Mouse (Mus musculus) liver, embryonic 15.5 days (tissue): ENCODE data around the gene Gpr146. TPM values are rescaled to one million over a fixed set of nuclear protein-coding genes. Genes with fewer than 3 reads are reported as not detected.

ENCODE experiments used
- ATAC-seq: fragments of 200-750 bp; cut with Nextera tagmentation; 2 replicates; pipeline ENCODE4 v1.8.0; 2017; ENCODE audit warnings: moderate number of reproducible peaks, mild to moderate bottlenecking, moderate library complexity; ENCODE audit not compliant: insufficient read depth
- H3K27ac ChIP-seq: fragments of 300-500 bp; sonication (generic); replicated peaks from 2 replicates; pipeline ENCODE4 v1.5.1; 2015; ENCODE audit warnings: mild to moderate bottlenecking, inconsistent platforms
- H3K27me3 ChIP-seq: fragments of 300-500 bp; sonication (generic); 2 replicates; pipeline ENCODE4 v1.6.1; 2015; ENCODE audit warnings: mild to moderate bottlenecking, inconsistent platforms
- H3K36me3 ChIP-seq: fragments of 300-500 bp; sonication (generic); replicated peaks from 2 replicates; pipeline ENCODE4 v1.6.1; 2015; ENCODE audit warnings: moderate library complexity, mild to moderate bottlenecking, inconsistent platforms
- H3K4me1 ChIP-seq: fragments of 300-500 bp; sonication (generic); replicated peaks from 2 replicates; pipeline ENCODE4 v1.6.1; 2015; ENCODE audit warnings: inconsistent platforms
- H3K4me2 ChIP-seq: fragments of 300-500 bp; sonication (generic); 2 replicates; pipeline ENCODE4 v1.6.1; 2015; ENCODE audit warnings: moderate library complexity, mild to moderate bottlenecking, inconsistent platforms
- H3K4me3 ChIP-seq: fragments of 300-500 bp; sonication (generic); replicated peaks from 2 replicates; pipeline ENCODE4 v1.5.1; 2015; ENCODE audit warnings: mild to moderate bottlenecking, inconsistent platforms
- H3K9ac ChIP-seq: fragments of 300-500 bp; sonication (generic); 2 replicates; pipeline ENCODE4 v1.6.1; 2015; ENCODE audit warnings: moderate library complexity, mild to moderate bottlenecking, inconsistent platforms
- H3K9me3 ChIP-seq: fragments of 300-500 bp; sonication (generic); replicated peaks from 2 replicates; pipeline ENCODE4 v1.6.1; 2016; ENCODE audit warnings: inconsistent platforms
- whole genome bisulfite sequencing: fragments of 180-500 bp; shearing (Covaris S2); methylation state at CpG from one replicate; pipeline ENCODE4 v1.1.7; 2015; ENCODE audit warnings: mixed read lengths; ENCODE audit not compliant: insufficient replicate concordance; 5-methylcytosine and 5-hydroxymethylcytosine counted together
- polyA plus RNA-seq: library from polyadenylated mRNA; unstranded; fragments of >200 nt; fragmentation: Nextera tagmentation; extraction: Ambion mirVana; gene quantifications from 2 replicates; pipeline ENCODE4 v1.2.1, GENCODE M21; 2015

Gpr146 gene
- polyA plus RNA-seq, 1 experiment from 2014 or later, result 25.0 TPM

DNA sequence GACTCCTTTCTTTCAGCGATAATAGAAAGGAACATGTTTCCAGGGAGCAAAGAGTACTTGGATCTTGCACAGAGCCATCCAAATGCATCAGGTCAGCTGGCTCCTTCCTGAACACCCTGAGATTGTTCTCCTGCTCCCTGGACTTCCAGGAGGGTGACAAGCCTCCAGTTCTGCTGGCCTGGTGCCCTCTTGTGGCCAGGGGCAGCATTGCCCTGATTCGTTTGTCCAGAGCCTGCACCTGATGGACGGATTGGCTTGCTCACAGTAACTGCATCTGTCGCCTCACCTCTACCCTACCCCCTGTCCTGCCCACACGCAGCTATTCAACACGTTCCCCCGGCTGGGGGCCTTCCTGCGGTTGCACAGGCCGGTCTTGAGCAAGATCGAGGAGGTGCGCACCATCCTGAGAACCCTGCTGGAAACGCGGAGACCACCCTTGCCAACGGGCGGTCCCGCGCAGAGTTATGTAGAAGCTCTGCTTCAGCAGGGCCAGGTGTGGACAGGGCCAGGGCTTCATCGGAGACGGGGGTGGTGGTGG lies 22.2 kb upstream of the Gpr146 start:
- H3K4me3 ChIP-seq, result no peak overlapping the region
- 35% methylated on average over 19 of the region's 19 CpGs for whole genome bisulfite sequencing
- no peaks in the 10 kb centered on the region for H3K9me3 ChIP-seq
- H3K4me2 ChIP-seq, result no peak overlapping the region
- no peak overlapping the region for H3K27ac ChIP-seq
- peaks cover 39% of the 10 kb centered on the region for H3K4me1 ChIP-seq
- no peaks in the 10 kb centered on the region for H3K36me3 ChIP-seq
- 0 out of 2 replicates have a peak, but pooled peaks cover 4% of the 10 kb centered on the region for H3K27me3 ChIP-seq
- ATAC-seq, result no peak; the same call in none of the 2 replicates
- no peak overlapping the region for H3K9ac ChIP-seq

DNA sequence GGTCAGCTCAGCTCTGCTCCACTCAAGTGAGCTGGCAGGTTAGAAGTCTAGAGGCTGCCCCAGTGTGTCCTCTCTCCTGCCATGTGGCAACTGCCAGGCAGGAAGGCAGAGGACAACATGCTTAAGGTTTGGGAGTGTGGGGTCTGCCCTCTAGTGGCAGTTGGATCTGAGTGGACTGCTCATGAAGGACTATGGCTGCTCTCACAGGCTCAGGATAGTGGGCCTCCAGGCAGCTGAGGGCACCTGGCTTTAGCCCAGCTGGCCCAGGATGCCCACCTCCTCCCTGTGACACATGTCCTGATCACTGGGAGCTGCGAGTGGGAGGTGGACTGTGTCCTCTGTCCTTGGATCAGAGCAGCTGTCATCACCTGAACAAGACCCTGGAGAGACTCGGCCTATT lies 18.8 kb upstream of the Gpr146 start:
- no peak overlapping the region for H3K27ac ChIP-seq
- H3K9ac ChIP-seq, result no peak overlapping the region
- H3K4me1 ChIP-seq, result peaks cover 7% of the 10 kb centered on the region
- H3K4me2 ChIP-seq, result no peak overlapping the region
- WGBS, result 71% methylated on average over 2 of the region's 2 CpGs
- 0 out of 2 replicates have a peak, but pooled peaks have one; percentile 11 for ATAC-seq
- no peaks in the 10 kb centered on the region for H3K27me3 ChIP-seq
- H3K9me3 ChIP-seq, result no peaks in the 10 kb centered on the region
- H3K36me3 ChIP-seq, result no peaks in the 10 kb centered on the region
- H3K4me3 ChIP-seq, result no peak overlapping the region

DNA sequence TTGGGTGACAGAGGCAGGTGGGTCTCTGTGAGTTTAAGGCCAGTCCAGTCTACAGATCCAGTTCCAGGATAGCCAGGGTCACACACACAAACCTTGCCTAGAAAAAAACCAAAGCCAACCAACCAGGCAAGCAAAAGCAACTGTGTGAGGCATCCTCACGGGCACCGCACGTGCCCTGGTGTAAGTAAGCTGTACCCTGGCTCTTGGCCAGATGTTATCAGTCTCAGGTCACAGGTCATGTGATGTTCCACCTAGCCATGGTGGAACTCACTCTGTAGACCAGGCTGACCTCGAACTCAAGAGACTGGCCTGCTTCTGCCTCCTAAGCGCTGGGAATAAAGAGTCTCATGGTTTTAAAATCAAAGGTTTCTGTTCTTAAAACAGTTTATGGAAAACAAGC lies 18.3 kb upstream of the Gpr146 start:
- no peak overlapping the region for H3K27ac ChIP-seq
- no peaks in the 10 kb centered on the region for H3K36me3 ChIP-seq
- H3K4me3 ChIP-seq, result no peak overlapping the region
- 77% methylated on average over 5 of the region's 5 CpGs for WGBS
- H3K4me1 ChIP-seq, result peaks cover 7% of the 10 kb centered on the region
- no peak overlapping the region for H3K4me2 ChIP-seq
- ATAC-seq, result no peak
- H3K27me3 ChIP-seq, result no peaks in the 10 kb centered on the region
- H3K9me3 ChIP-seq, result no peaks in the 10 kb centered on the region
- no peak overlapping the region for H3K9ac ChIP-seq

DNA sequence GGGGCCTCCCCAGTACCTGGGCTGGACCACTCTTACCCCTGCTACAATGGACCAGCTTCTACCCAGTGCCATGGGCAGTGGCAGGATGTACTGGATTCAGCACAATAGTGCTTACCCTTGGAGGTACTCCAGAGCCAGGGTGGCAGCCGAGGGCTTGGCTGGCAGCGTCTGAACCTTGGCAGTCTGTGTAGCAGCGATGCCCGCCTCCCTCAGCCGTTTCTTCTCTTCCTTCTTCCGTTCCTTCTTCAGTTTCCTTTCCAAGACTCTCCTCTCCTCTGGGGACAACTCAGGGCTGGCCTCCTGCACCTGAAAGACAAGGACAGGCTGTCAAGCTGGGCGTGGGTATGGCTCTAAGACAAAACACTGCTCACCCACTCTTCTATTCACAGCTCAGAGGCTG lies 13.6 kb upstream of the Gpr146 start:
- H3K9ac ChIP-seq, result no peak overlapping the region
- no peaks in the 10 kb centered on the region for H3K27me3 ChIP-seq
- 55% methylated on average over 7 of the region's 7 CpGs for whole genome bisulfite sequencing
- H3K4me2 ChIP-seq, result 0 out of 2 replicates have a peak overlapping the region, but pooled peaks have one; percentile 43
- no peak overlapping the region for H3K27ac ChIP-seq
- no peak for ATAC-seq
- no peaks in the 10 kb centered on the region for H3K9me3 ChIP-seq
- peaks cover 51% of the 10 kb centered on the region for H3K4me1 ChIP-seq
- no peak overlapping the region for H3K4me3 ChIP-seq
- H3K36me3 ChIP-seq, result no peaks in the 10 kb centered on the region

DNA sequence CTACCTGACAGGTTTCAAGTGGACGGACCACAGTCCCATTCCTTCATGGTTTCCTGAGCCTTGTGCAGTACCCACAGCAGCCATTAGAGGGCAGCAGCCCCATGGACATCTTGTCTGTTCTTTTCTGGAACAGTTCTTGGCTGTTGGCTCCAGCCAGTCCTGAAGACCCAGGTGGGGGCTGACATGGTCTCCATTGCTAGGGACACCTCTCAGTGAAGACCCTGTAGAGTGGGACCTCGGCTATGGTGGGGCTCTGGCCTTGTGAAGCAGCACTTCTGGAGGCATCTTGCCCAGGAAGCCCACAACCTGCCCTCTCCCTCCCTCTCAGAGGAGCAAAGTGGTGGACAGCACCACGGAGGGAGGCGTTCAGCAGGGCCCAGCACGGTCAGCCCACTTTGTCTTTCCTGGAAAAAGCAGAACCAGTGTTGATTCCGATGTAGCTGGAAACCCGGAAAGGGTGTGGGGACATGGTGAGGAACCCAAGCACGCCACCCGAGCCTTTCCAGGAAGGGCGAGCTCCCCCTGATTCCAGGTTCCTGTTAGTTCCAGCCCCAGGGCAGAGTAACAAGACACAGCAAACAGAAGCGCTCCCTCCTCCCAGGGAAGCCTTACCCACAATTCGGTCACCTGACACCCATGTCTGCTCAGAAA lies 13.1 kb upstream of the Gpr146 start:
- 20% methylated on average over 12 of the region's 12 CpGs for WGBS
- ATAC-seq, result peak; percentile 49

DNA sequence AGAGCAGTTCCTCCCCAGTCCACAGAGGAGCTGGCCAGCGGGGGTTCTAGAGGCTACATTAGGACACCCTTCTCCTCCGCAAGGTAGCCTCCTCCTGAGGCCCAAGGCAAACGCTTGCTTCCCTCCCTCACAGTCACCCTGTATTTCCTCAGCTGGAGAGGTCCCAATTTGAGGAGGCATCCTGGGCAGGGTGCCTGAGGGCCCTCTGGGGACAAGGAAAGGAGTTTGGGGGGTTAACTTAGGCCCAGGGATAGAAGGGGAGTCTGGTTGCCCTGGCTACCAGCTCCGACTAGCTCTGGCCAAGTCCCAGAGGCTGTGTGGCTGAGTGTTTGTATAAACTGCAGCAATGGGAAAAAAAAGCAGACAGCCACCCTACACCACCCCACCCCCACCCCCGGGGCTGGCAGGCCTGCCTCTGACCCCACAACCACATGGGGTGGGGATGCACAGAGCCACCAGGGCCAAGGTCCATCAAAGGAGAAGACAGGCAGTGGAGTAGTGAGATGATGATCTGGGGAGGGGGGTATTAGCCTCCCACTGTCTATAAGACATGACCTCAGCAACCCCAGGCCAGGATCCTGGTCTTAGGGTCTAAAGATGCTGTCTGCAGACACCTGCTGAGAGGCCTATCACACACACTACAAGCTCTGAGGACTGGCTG lies 12.5 kb upstream of the Gpr146 start:
- Histone ChIP-seq H3K4me2 (peak overlapping the region; percentile 43), H3K9ac (0 out of 2 replicates have a peak overlapping the region, but pooled peaks have one; percentile 7), H3K27ac (peak overlapping the region; percentile 82), H3K9me3 (no peaks in the 10 kb centered on the region), H3K36me3 (no peaks in the 10 kb centered on the region), H3K4me3 (no peak overlapping the region), H3K4me1 (peaks cover 62% of the 10 kb centered on the region), H3K27me3 (no peaks in the 10 kb centered on the region)
- peak; percentile 17; the same call in 1 of the 2 replicates for ATAC-seq
- WGBS, result 38% methylated on average over 5 of the region's 5 CpGs

More for the DNA sequence above, 13.1 kb upstream of the Gpr146 start:
- peaks cover 55% of the 10 kb centered on the region for H3K4me1 ChIP-seq
- no peaks in the 10 kb centered on the region for H3K36me3 ChIP-seq
- H3K4me2 ChIP-seq, result peak overlapping the region; percentile 43
- H3K27me3 ChIP-seq, result no peaks in the 10 kb centered on the region
- H3K9ac ChIP-seq, result 0 out of 2 replicates have a peak overlapping the region, but pooled peaks have one; percentile 7
- H3K27ac ChIP-seq, result peak overlapping the region; percentile 82
- H3K9me3 ChIP-seq, result no peaks in the 10 kb centered on the region
- H3K4me3 ChIP-seq, result no peak overlapping the region

DNA sequence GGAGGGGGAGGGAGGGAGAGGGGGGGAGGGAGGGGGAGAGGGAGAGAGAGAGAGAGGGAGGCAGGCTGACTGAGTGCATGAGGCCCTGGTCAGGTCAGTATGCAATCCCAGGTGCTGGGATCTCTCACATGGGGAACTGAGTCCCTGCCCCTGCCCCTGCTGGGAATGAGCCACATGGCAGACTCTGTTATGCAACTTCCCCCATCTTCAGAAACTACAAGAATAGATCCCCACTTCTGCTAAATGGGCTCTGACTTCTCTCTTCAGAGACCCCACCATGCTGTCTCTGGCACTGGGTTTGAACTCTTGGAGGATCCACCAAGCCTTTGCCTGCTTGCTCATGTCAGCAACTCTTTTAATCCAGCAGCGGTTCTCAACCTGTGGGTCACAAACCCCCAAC lies 11.7 kb upstream of the Gpr146 start:
- 52% methylated on average over 1 of the region's 1 CpGs for WGBS
- H3K27me3 ChIP-seq, result no peaks in the 10 kb centered on the region
- no peaks in the 10 kb centered on the region for H3K36me3 ChIP-seq
- H3K27ac ChIP-seq, result peak overlapping the region; percentile 92; the same call in 1 of the 2 replicates
- no peak overlapping the region for H3K9ac ChIP-seq
- H3K9me3 ChIP-seq, result no peaks in the 10 kb centered on the region
- no peak overlapping the region for H3K4me3 ChIP-seq
- ATAC-seq, result no peak
- H3K4me1 ChIP-seq, result peaks cover 70% of the 10 kb centered on the region
- peak overlapping the region; percentile 10; the same call in 1 of the 2 replicates for H3K4me2 ChIP-seq

DNA sequence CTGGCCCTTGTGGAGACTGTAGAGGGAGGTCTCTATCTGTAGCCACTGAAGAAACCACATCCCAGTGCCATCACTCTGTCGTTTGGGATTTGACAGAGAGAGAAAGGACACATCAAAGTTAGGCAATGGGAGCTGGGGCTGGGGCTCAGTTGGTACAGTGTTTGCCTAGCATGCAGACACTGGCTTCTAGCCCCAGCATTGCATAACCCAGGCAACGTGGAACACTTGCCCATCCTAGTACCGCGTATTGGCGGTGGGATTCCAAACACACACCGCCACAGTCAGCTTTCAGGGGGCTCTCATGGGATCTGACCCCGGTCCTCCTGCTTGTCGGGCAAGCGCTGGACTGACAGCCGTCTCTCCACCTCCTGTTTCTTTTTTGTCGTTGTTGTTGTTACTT lies 11.0 kb upstream of the Gpr146 start:
- no peak for ATAC-seq
- Histone ChIP-seq H3K9me3 (no peaks in the 10 kb centered on the region), H3K9ac (no peak overlapping the region), H3K4me2 (no peak overlapping the region), H3K27me3 (no peaks in the 10 kb centered on the region), H3K4me3 (no peak overlapping the region), H3K27ac (peak overlapping the region; percentile 92; the same call in 1 of the 2 replicates), H3K4me1 (peaks cover 76% of the 10 kb centered on the region), H3K36me3 (no peaks in the 10 kb centered on the region)
- 59% methylated on average over 11 of the region's 11 CpGs for WGBS

DNA sequence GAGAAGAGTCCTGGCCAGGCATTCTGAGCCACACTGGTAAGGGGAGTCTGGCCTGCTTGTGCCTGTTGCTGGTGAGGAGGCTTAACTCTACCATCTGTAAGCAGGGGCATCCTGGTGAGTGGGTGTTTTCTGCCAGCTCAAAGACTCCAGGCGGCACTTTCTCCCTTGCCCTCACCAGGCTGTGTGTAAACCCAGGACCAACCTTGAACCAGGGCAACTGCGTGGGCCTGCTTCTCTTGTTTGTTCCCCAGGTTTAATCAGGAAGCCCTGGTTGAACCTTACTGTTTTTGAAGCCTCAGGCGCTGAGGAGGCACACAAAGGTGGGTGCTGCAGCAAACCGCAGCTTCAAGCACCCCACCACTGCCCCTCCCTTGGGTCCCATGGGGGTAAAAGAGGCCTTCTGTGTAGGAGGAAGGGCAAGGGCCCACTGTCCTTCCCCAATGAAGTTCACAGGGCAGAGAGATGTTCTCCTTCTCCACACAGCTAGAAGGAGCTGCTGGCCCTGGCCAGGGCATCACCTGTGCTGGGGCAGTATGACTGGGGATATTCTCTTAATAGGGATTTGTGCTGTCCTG lies 9.5 kb upstream of the Gpr146 start:
- Histone ChIP-seq H3K27me3 (no peaks in the 10 kb centered on the region), H3K4me2 (no peak overlapping the region), H3K4me1 (peaks cover 90% of the 10 kb centered on the region), H3K36me3 (no peaks in the 10 kb centered on the region), H3K4me3 (no peak overlapping the region), H3K9ac (no peak overlapping the region), H3K27ac (peak overlapping the region; percentile 92), H3K9me3 (no peaks in the 10 kb centered on the region)
- 72% methylated on average over 4 of the region's 4 CpGs for WGBS
- ATAC-seq, result no peak

DNA sequence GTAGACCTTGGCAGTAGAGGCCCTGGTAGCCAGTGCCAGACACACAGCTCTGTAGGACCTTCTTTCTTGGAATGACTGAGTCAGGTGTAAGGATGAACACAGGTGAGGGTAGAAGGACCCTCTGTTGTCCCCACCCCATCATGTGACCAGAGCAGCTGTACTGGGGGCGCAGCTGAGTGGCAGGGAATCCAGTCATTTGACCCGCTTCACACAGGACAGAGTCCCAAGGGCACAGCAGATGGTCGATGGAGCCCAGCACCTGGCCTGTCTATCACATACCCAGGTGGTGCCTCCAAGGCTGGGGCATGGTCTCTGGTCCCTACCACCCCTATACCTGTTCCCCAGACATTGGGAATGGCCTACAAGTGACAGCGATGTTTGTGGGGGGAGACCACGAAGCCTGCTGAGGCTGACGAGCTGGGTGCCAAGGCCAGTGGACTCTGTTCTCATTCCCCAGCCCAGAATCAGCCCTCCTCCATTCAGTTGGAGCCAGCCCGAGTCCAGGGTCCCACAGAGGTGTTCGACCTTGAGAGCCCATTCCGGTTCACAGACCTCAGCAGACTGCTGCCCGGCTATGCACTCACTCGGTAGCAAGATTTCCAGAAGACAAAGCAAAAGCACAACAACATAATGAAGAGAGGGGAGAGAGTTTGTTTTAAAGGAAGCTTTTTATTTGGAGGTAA lies 8.7 kb upstream of the Gpr146 start:
- no peak for ATAC-seq
- no peaks in the 10 kb centered on the region for H3K27me3 ChIP-seq
- H3K4me3 ChIP-seq, result no peak overlapping the region
- H3K27ac ChIP-seq, result peak overlapping the region; percentile 92
- 78% methylated on average over 11 of the region's 11 CpGs for WGBS
- peaks cover 96% of the 10 kb centered on the region for H3K4me1 ChIP-seq
- H3K36me3 ChIP-seq, result no peaks in the 10 kb centered on the region
- H3K4me2 ChIP-seq, result 0 out of 2 replicates have a peak overlapping the region, but pooled peaks have one; percentile 1
- no peak overlapping the region for H3K9ac ChIP-seq
- H3K9me3 ChIP-seq, result no peaks in the 10 kb centered on the region
